Comparison of ENCODE assay signal across 17 mouse cellular contexts in genomic region chr5:87871423-87871822, GRCm38 (mm10). TPM values are rescaled to one million over a fixed set of nuclear protein-coding genes. Genes with fewer than 3 reads are reported as not detected.
DNase-seq lines count a peak whose midpoint lies in the region; ATAC-seq and TF ChIP-seq lines count a peak whose summit lies in the region.
"Had no signal": no experiment of that assay in that cellular context is flagged by ENCODE, and none has a peak within 500 bp of the region (broad histone marks: within the 10 kb centered on the region; RNA-seq: fewer than 3 reads in every experiment).

No protein-coding gene starts in this region.

- ATAC-seq in liver, embryonic 11.5 days (replicated peaks; ENCODE audit: low FRiP score), result no peak

- H3K79me2 ChIP-seq in liver, adult 2 months (ENCODE audit: control insufficient read depth, insufficient read depth, low read length), result no peaks in the 10 kb centered on the region

- WGBS in liver, adult 2 months, result 24% methylated on average over 4 of the region's 4 CpGs
- 27% methylated on average over 4 of the region's 4 CpGs for WGBS in liver, embryonic 11.5 days

- no peak for TF ChIP-seq POLR2A in liver, adult 2 months (IDR thresholded peaks at IDR 0.05; ENCODE audit: extremely low read depth, insufficient read depth, low read length)

- no peak overlapping the region for H3K4me3 ChIP-seq in liver, adult 2 months (ENCODE audit: insufficient read depth, low read depth, low read length)
- H3K4me3 ChIP-seq in liver, embryonic 11.5 days (ENCODE audit: low read depth, low read length), result no peak overlapping the region
- no peak overlapping the region for H3K4me3 ChIP-seq in E14TG2a.4 (replicated peaks; ENCODE audit: low read length)
- H3K4me3 ChIP-seq: neural tube, embryonic 15.5 days had no signal

- no peaks in the 10 kb centered on the region for H3K4me1 ChIP-seq in liver, adult 2 months (ENCODE audit: control insufficient read depth, insufficient read depth, low read length)
- no peaks in the 10 kb centered on the region for H3K4me1 ChIP-seq in liver, embryonic 11.5 days (replicated peaks; ENCODE audit: control insufficient read depth, insufficient read depth, low read length)
- H3K4me1 ChIP-seq in E14TG2a.4 (replicated peaks; ENCODE audit: low read depth, low read length), result no peaks in the 10 kb centered on the region
- H3K4me1 ChIP-seq: neural tube, embryonic 15.5 days had no signal

- no peak overlapping the region for H3K4me2 ChIP-seq in liver, embryonic 11.5 days
- H3K4me2 ChIP-seq: neural tube, embryonic 15.5 days had no signal

- H3K27me3 ChIP-seq in liver, adult 2 months (ENCODE audit: control insufficient read depth, insufficient read depth, low read length), result no peaks in the 10 kb centered on the region
- H3K27me3 ChIP-seq in liver, embryonic 11.5 days (replicated peaks; ENCODE audit: control insufficient read depth, insufficient read depth, low read length), result no peaks in the 10 kb centered on the region
- H3K27me3 ChIP-seq in E14TG2a.4 (ENCODE audit: insufficient read depth, low read length), result no peaks in the 10 kb centered on the region
- H3K27me3 ChIP-seq: neural tube, embryonic 15.5 days had no signal

- no peak overlapping the region for H3K9ac ChIP-seq in liver, adult 2 months (ENCODE audit: low read depth, low read length)
- H3K9ac ChIP-seq in liver, embryonic 11.5 days (ENCODE audit: low read depth, low read length), result no peak overlapping the region
- H3K9ac ChIP-seq: neural tube, embryonic 15.5 days had no signal

- TF ChIP-seq CTCF in liver, adult 2 months (IDR thresholded peaks at IDR 0.05; ENCODE audit: low read depth, low read length), result peak; percentile 48; the same call in 1 of the 2 replicates
- TF ChIP-seq CTCF in E14TG2a.4 (conservative IDR thresholded peaks at IDR 0.05; ENCODE audit: low read length), result peak; percentile 78

- H3K27ac ChIP-seq in liver, adult 2 months (replicated peaks; ENCODE audit: insufficient read depth, low read depth, low read length), result no peak overlapping the region
- no peak overlapping the region for H3K27ac ChIP-seq in liver, embryonic 11.5 days (ENCODE audit: low read depth, low read length)
- H3K27ac ChIP-seq: neural tube, embryonic 15.5 days had no signal

- H3K9me3 ChIP-seq in liver, embryonic 11.5 days (ENCODE audit: control insufficient read depth, low read length), result no peaks in the 10 kb centered on the region
- no peaks in the 10 kb centered on the region for H3K9me3 ChIP-seq in E14TG2a.4 (ENCODE audit: low read length)
- H3K9me3 ChIP-seq: neural tube, embryonic 15.5 days had no signal

- no peaks in the 10 kb centered on the region for H3K36me3 ChIP-seq in liver, adult 2 months (ENCODE audit: control insufficient read depth, insufficient read depth, low read length)
- no peaks in the 10 kb centered on the region for H3K36me3 ChIP-seq in liver, embryonic 11.5 days (ENCODE audit: control insufficient read depth, insufficient read depth, low read length)
- H3K36me3 ChIP-seq in E14TG2a.4 (ENCODE audit: insufficient read depth, low read length), result no peaks in the 10 kb centered on the region
- H3K36me3 ChIP-seq: neural tube, embryonic 15.5 days had no signal

- peak; percentile 13 for DNase-seq in embryo, embryonic 10 days (ENCODE audit: low spot score)
- DNase-seq in embryo, embryonic 9.5 days (ENCODE audit: extremely low spot score), result no peak
- DNase-seq in liver, adult 2 months (ENCODE audit: extremely low read depth, low read depth, low spot score), result peak; percentile 14
- no peak for DNase-seq in liver, embryonic 11.5 days (ENCODE audit: low spot score)
- DNase-seq in c-Kit-positive CD71-negative TER-119-negative erythroid progenitor cells, embryonic 14.5 days (ENCODE audit: low read depth), result peak; percentile 1
- no peak for DNase-seq in urinary bladder, postnatal 4 days (ENCODE audit: low spot score in 2 of 2)
- no peak for DNase-seq in gastrocnemius, postnatal 4 days (ENCODE audit: low spot score in 2 of 2)
- DNase-seq: cerebellum, postnatal 36 days; heart, postnatal 10 days; lung, adult 18-20 months; thymus, adult 2 months had no signal

RNA-seq across cellular contexts. Expression of gene Odam, which starts 13.4 kb away (rescaled TPM):
- not detected in 2 replicates for total RNA-seq in liver, adult 2 months (2014; rRNA removed)
- polyA plus RNA-seq in liver, adult 2 months (2012; rRNA removed), result not detected in 2 replicates
- not detected in 2 replicates for polyA plus RNA-seq in liver, embryonic 11.5 days (2014; fragmentation: Nextera tagmentation; extraction: Ambion mirVana)
- total RNA-seq in gastrocnemius, postnatal 4 days (2021), result not detected
- total RNA-seq: adrenal gland, adult 18-20 months; gastrocnemius, adult 18-20 months; heart, postnatal 10 days; left cerebral cortex, adult 18-20 months had no signal
- polyA plus RNA-seq: kidney, embryonic 14.5 days; neural tube, embryonic 15.5 days had no signal

RNA-seq across cellular contexts. Expression of gene Prr27, which starts 45.9 kb away (rescaled TPM):
- total RNA-seq in liver, adult 2 months (2014; rRNA removed), result not detected in 2 replicates
- not detected in 2 replicates for polyA plus RNA-seq in liver, adult 2 months (2012; rRNA removed)
- polyA plus RNA-seq in liver, embryonic 11.5 days (2014; fragmentation: Nextera tagmentation; extraction: Ambion mirVana), result not detected in 2 replicates
- not detected for total RNA-seq in gastrocnemius, postnatal 4 days (2021)
- total RNA-seq: adrenal gland, adult 18-20 months; gastrocnemius, adult 18-20 months; heart, postnatal 10 days; left cerebral cortex, adult 18-20 months had no signal
- polyA plus RNA-seq: kidney, embryonic 14.5 days; neural tube, embryonic 15.5 days; thymus, adult 2 months had no signal

RNA-seq across cellular contexts. Expression of gene Csn3, which starts 54.0 kb away (rescaled TPM):
- total RNA-seq in liver, adult 2 months (2014; rRNA removed), result not detected in 2 replicates
- not detected in 2 replicates for polyA plus RNA-seq in liver, adult 2 months (2012; rRNA removed)
- polyA plus RNA-seq in liver, embryonic 11.5 days (2014; fragmentation: Nextera tagmentation; extraction: Ambion mirVana), result 0.16 and 0.25 TPM in 2 replicates
- not detected for total RNA-seq in gastrocnemius, postnatal 4 days (2021)
- total RNA-seq: adrenal gland, adult 18-20 months; gastrocnemius, adult 18-20 months; heart, postnatal 10 days; left cerebral cortex, adult 18-20 months had no signal
- polyA plus RNA-seq: neural tube, embryonic 15.5 days had no signal

Comparison
In these comparisons a context has a peak if more than half of its experiments do, and no peak if none do; other contexts are left out.
1. DNase-seq: peak in embryo, embryonic 10 days (single experiment), liver, adult 2 months (single experiment) and c-Kit-positive CD71-negative TER-119-negative erythroid progenitor cells, embryonic 14.5 days (single experiment); none in embryo, embryonic 9.5 days (single experiment), liver, embryonic 11.5 days (single experiment), urinary bladder, postnatal 4 days (0 of 2) and gastrocnemius, postnatal 4 days (0 of 2).